Mouse (Mus musculus): Measurements from ENCODE around the gene Dlec1. TPM values are rescaled to one million over a fixed set of nuclear protein-coding genes. Genes with fewer than 3 reads are reported as not detected.
A peak's percentile ranks its signal among the peaks of the same experiment; 100 is the strongest.

Dlec1 gene
- polyA plus RNA-seq, 1 experiment, result 2.4 TPM

GRCm38 (mm10) chr9:119100177-119100898, 1.9 kb upstream of the Dlec1 start:
- no peaks in the 10 kb centered on the region for H3K36me3 ChIP-seq (ENCODE audit: control insufficient read depth, insufficient read depth, low read length, poor library complexity, severe bottlenecking)
- no peak overlapping the region for H3K27ac ChIP-seq (ENCODE audit: insufficient read depth, low read length)
- H3K9ac ChIP-seq (ENCODE audit: low read depth, poor library complexity, severe bottlenecking), result no peak overlapping the region
- H3K27me3 ChIP-seq (ENCODE audit: control insufficient read depth, insufficient read depth, low read length, poor library complexity, severe bottlenecking), result no peaks in the 10 kb centered on the region
- H3K9me3 ChIP-seq (replicated peaks; ENCODE audit: control insufficient read depth, insufficient read depth, low read length, poor library complexity, severe bottlenecking), result no peaks in the 10 kb centered on the region
- peak; percentile 5 for TF ChIP-seq CTCF (IDR thresholded peaks at IDR 0.05; ENCODE audit: low read depth, low read length)
- TF ChIP-seq EP300 (IDR thresholded peaks at IDR 0.05; ENCODE audit: insufficient read depth, low read depth, low read length), result no peak
- TF ChIP-seq POLR2A (IDR thresholded peaks at IDR 0.05; ENCODE audit: insufficient read depth, low read length), result no peak
- peaks cover 4% of the 10 kb centered on the region for H3K4me1 ChIP-seq (ENCODE audit: control insufficient read depth, insufficient read depth, low read length)
- no peak overlapping the region for H3K4me3 ChIP-seq (ENCODE audit: low read depth, low read length)

GRCm38 (mm10) chr9:119102783-119103113, 470 bp downstream of the Dlec1 start:
- H3K36me3 ChIP-seq (ENCODE audit: control insufficient read depth, insufficient read depth, low read length, poor library complexity, severe bottlenecking), result no peaks in the 10 kb centered on the region
- H3K4me1 ChIP-seq (ENCODE audit: control insufficient read depth, insufficient read depth, low read length), result no peaks in the 10 kb centered on the region
- H3K9me3 ChIP-seq (replicated peaks; ENCODE audit: control insufficient read depth, insufficient read depth, low read length, poor library complexity, severe bottlenecking), result no peaks in the 10 kb centered on the region
- no peaks in the 10 kb centered on the region for H3K27me3 ChIP-seq (ENCODE audit: control insufficient read depth, insufficient read depth, low read length, poor library complexity, severe bottlenecking)
- H3K9ac ChIP-seq (ENCODE audit: low read depth, poor library complexity, severe bottlenecking), result peak overlapping the region; percentile 12
- H3K27ac ChIP-seq (ENCODE audit: insufficient read depth, low read length), result no peak overlapping the region
- peak overlapping the region; percentile 93 for H3K4me3 ChIP-seq (ENCODE audit: low read depth, low read length)
- TF ChIP-seq CTCF (IDR thresholded peaks at IDR 0.05; ENCODE audit: low read depth, low read length) (no peak), POLR2A (IDR thresholded peaks at IDR 0.05; ENCODE audit: insufficient read depth, low read length) (no peak), EP300 (IDR thresholded peaks at IDR 0.05; ENCODE audit: insufficient read depth, low read depth, low read length) (no peak)

GRCm38 (mm10) chr9:119107566-119107965, 5.3 kb downstream of the Dlec1 start:
- no peak overlapping the region for H3K4me3 ChIP-seq (ENCODE audit: low read depth, low read length)
- H3K27me3 ChIP-seq (ENCODE audit: control insufficient read depth, insufficient read depth, low read length, poor library complexity, severe bottlenecking), result no peaks in the 10 kb centered on the region
- TF ChIP-seq CTCF (IDR thresholded peaks at IDR 0.05; ENCODE audit: low read depth, low read length) (peak; percentile 78), POLR2A (IDR thresholded peaks at IDR 0.05; ENCODE audit: insufficient read depth, low read length) (no peak)

GRCm38 (mm10) chr9:119109685-119110353, 7.5 kb downstream of the Dlec1 start:
- Histone ChIP-seq H3K4me1 (ENCODE audit: control insufficient read depth, insufficient read depth, low read length) (no peaks in the 10 kb centered on the region), H3K9ac (ENCODE audit: low read depth, poor library complexity, severe bottlenecking) (no peak overlapping the region), H3K36me3 (ENCODE audit: control insufficient read depth, insufficient read depth, low read length, poor library complexity, severe bottlenecking) (no peaks in the 10 kb centered on the region), H3K9me3 (replicated peaks; ENCODE audit: control insufficient read depth, insufficient read depth, low read length, poor library complexity, severe bottlenecking) (no peaks in the 10 kb centered on the region), H3K27me3 (ENCODE audit: control insufficient read depth, insufficient read depth, low read length, poor library complexity, severe bottlenecking) (no peaks in the 10 kb centered on the region), H3K4me3 (ENCODE audit: low read depth, low read length) (no peak overlapping the region), H3K27ac (ENCODE audit: insufficient read depth, low read length) (no peak overlapping the region)
- TF ChIP-seq EP300 (IDR thresholded peaks at IDR 0.05; ENCODE audit: insufficient read depth, low read depth, low read length), result no peak
- TF ChIP-seq CTCF (IDR thresholded peaks at IDR 0.05; ENCODE audit: low read depth, low read length), result no peak
- TF ChIP-seq POLR2A (IDR thresholded peaks at IDR 0.05; ENCODE audit: insufficient read depth, low read length), result no peak

More at GRCm38 (mm10) chr9:119107566-119107965, 5.3 kb downstream of the Dlec1 start:
- Histone ChIP-seq H3K9me3 (replicated peaks; ENCODE audit: control insufficient read depth, insufficient read depth, low read length, poor library complexity, severe bottlenecking) (no peaks in the 10 kb centered on the region), H3K36me3 (ENCODE audit: control insufficient read depth, insufficient read depth, low read length, poor library complexity, severe bottlenecking) (no peaks in the 10 kb centered on the region), H3K4me1 (ENCODE audit: control insufficient read depth, insufficient read depth, low read length) (no peaks in the 10 kb centered on the region), H3K9ac (ENCODE audit: low read depth, poor library complexity, severe bottlenecking) (no peak overlapping the region), H3K27ac (ENCODE audit: insufficient read depth, low read length) (no peak overlapping the region)

- Histone ChIP-seq H3K36me3 (ENCODE audit: control insufficient read depth, insufficient read depth, low read length, poor library complexity, severe bottlenecking) (no peaks in the 10 kb centered on the region), H3K27ac (ENCODE audit: insufficient read depth, low read length) (peak overlapping the region; percentile 23; the same call in 1 of the 2 replicates), H3K9me3 (replicated peaks; ENCODE audit: control insufficient read depth, insufficient read depth, low read length, poor library complexity, severe bottlenecking) (no peaks in the 10 kb centered on the region), H3K27me3 (ENCODE audit: control insufficient read depth, insufficient read depth, low read length, poor library complexity, severe bottlenecking) (no peaks in the 10 kb centered on the region), H3K9ac (ENCODE audit: low read depth, poor library complexity, severe bottlenecking) (no peak overlapping the region), H3K4me3 (ENCODE audit: low read depth, low read length) (no peak overlapping the region), H3K4me1 (ENCODE audit: control insufficient read depth, insufficient read depth, low read length) (no peaks in the 10 kb centered on the region)
- TF ChIP-seq POLR2A (IDR thresholded peaks at IDR 0.05; ENCODE audit: insufficient read depth, low read length) (no peak), CTCF (IDR thresholded peaks at IDR 0.05; ENCODE audit: low read depth, low read length) (no peak), EP300 (IDR thresholded peaks at IDR 0.05; ENCODE audit: insufficient read depth, low read depth, low read length) (no peak)
Measured at GRCm38 (mm10) chr9:119110640-119111039, 8.4 kb downstream of the Dlec1 start.

GRCm38 (mm10) chr9:119114911-119115310, 12.6 kb downstream of the Dlec1 start:
- H3K27me3 ChIP-seq (ENCODE audit: control insufficient read depth, insufficient read depth, low read length, poor library complexity, severe bottlenecking), result no peaks in the 10 kb centered on the region
- no peaks in the 10 kb centered on the region for H3K4me1 ChIP-seq (ENCODE audit: control insufficient read depth, insufficient read depth, low read length)
- no peaks in the 10 kb centered on the region for H3K9me3 ChIP-seq (replicated peaks; ENCODE audit: control insufficient read depth, insufficient read depth, low read length, poor library complexity, severe bottlenecking)
- H3K9ac ChIP-seq (ENCODE audit: low read depth, poor library complexity, severe bottlenecking), result no peak overlapping the region
- H3K27ac ChIP-seq (ENCODE audit: insufficient read depth, low read length), result no peak overlapping the region
- TF ChIP-seq EP300 (IDR thresholded peaks at IDR 0.05; ENCODE audit: insufficient read depth, low read depth, low read length), result no peak
- no peak for TF ChIP-seq POLR2A (IDR thresholded peaks at IDR 0.05; ENCODE audit: insufficient read depth, low read length)
- TF ChIP-seq CTCF (IDR thresholded peaks at IDR 0.05; ENCODE audit: low read depth, low read length), result no peak
- no peak overlapping the region for H3K4me3 ChIP-seq (ENCODE audit: low read depth, low read length)
- no peaks in the 10 kb centered on the region for H3K36me3 ChIP-seq (ENCODE audit: control insufficient read depth, insufficient read depth, low read length, poor library complexity, severe bottlenecking)

All from ES-Bruce4 (cell line).